Mouse (Mus musculus) midbrain, postnatal 0 days (tissue): ENCODE results near the gene Lhfpl2. TPM values are rescaled to one million over a fixed set of nuclear protein-coding genes. Genes with fewer than 3 reads are reported as not detected.
A peak's percentile ranks its signal among the peaks of the same experiment; 100 is the strongest.

ENCODE experiments used
- ATAC-seq: fragments of 200-750 bp; cut with Nextera tagmentation; 2 replicates; pipeline ENCODE4 v1.8.0; 2017; ENCODE audit warnings: moderate number of reproducible peaks, mild to moderate bottlenecking, moderate TSS enrichment, moderate library complexity; ENCODE audit not compliant: low FRiP score
- DNase-seq: peaks from one replicate; pipeline ENCODE4 v3.0.0-alpha.2; 2015; ENCODE audit warnings: low spot score
- H3K27ac ChIP-seq: fragments of 300-500 bp; sonication (generic); 2 replicates; pipeline ENCODE4 v1.5.1; 2014; ENCODE audit warnings: low read depth, mild to moderate bottlenecking, low read length, mixed read lengths
- H3K27me3 ChIP-seq: fragments of 300-500 bp; sonication (generic); 2 replicates; pipeline ENCODE4 v1.6.1; 2014; ENCODE audit warnings: low read length, control low read depth, mixed read lengths; ENCODE audit not compliant: insufficient read depth
- H3K36me3 ChIP-seq: fragments of 300-500 bp; sonication (generic); 2 replicates; pipeline ENCODE4 v1.6.1; 2014; ENCODE audit warnings: low read length, control low read depth, mixed read lengths; ENCODE audit not compliant: insufficient read depth
- H3K4me1 ChIP-seq: fragments of 300-500 bp; sonication (generic); 2 replicates; pipeline ENCODE4 v1.6.1; 2014; ENCODE audit warnings: mild to moderate bottlenecking, control low read depth, antibody characterized with exemption, low read length, mixed read lengths; ENCODE audit not compliant: insufficient read depth
- H3K4me2 ChIP-seq: fragments of 300-500 bp; sonication (generic); 2 replicates; pipeline ENCODE4 v1.6.1; 2014; ENCODE audit warnings: low read depth, mild to moderate bottlenecking, low read length, mixed read lengths; ENCODE audit not compliant: poor library complexity, severe bottlenecking
- H3K4me3 ChIP-seq: fragments of 300-500 bp; sonication (generic); 2 replicates; pipeline ENCODE4 v1.5.1; 2014; ENCODE audit warnings: low read depth, mild to moderate bottlenecking, low read length, moderate library complexity
- H3K9ac ChIP-seq: fragments of 300-500 bp; sonication (generic); replicated peaks from 2 replicates; pipeline ENCODE4 v1.6.1; 2014; ENCODE audit warnings: mild to moderate bottlenecking, low read length, moderate library complexity, mixed read lengths; ENCODE audit not compliant: poor library complexity, severe bottlenecking
- H3K9me3 ChIP-seq: fragments of 300-500 bp; sonication (generic); 2 replicates; pipeline ENCODE4 v1.6.1; 2016; ENCODE audit warnings: low read length, control low read depth
- CTCF ChIP-seq: IDR thresholded peaks from 2 replicates; pipeline ENCODE4 v1.5.1; 2016; ENCODE audit warnings: antibody characterized with exemption, mild to moderate bottlenecking
- WGBS: fragments of 180-500 bp; shearing (Covaris S2); extraction: QIAGEN DNeasy Blood & Tissue Kit; methylation state at CpG from one replicate; pipeline ENCODE4 v1.1.7; 2014; 5-methylcytosine and 5-hydroxymethylcytosine counted together
- polyA plus RNA-seq: library from polyadenylated mRNA; unstranded; fragments of >200 nt; fragmentation: Nextera tagmentation; extraction: Ambion mirVana; gene quantifications from 2 replicates; pipeline ENCODE4 v1.2.1, GENCODE M21; 2015
- total RNA-seq: library from RNA; depleted of rRNA; stranded (reverse); fragments of >200 nt; gene quantifications from 2 replicates; pipeline ENCODE4 v1.2.3, GENCODE M21; 2014

Lhfpl2 gene
- total and polyA plus RNA-seq, 2 experiments from 2014 or later, result 10.7 to 23.9 TPM

DNA sequence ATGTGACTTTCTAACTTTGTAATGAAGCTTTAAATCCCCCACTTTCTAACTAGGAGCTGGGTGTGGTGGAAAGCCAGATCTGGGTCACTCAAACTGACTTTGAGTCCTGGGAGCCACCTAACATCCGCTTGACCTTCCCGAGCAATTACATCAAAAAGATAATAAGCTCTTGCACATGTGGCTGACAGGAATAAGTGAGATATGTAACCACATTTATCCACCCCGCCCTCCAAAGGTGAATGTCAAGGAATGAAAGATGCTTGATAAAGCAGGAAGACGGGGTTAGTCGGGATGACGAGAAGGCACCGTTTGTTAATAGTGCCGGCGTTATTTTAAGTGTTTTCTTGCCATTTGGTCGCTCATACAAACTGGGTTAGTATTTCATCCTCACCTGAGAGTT is 41.5 kb downstream of the Lhfpl2 start:
- 0 out of 2 replicates have a peak, but pooled peaks cover 6% of the 10 kb centered on the region for H3K4me1 ChIP-seq
- no peak overlapping the region for H3K9ac ChIP-seq
- no peak overlapping the region for H3K4me3 ChIP-seq
- H3K9me3 ChIP-seq, result no peaks in the 10 kb centered on the region
- no peak overlapping the region for H3K4me2 ChIP-seq
- no peak for ATAC-seq
- no peaks in the 10 kb centered on the region for H3K27me3 ChIP-seq
- no peak for TF ChIP-seq CTCF
- DNase-seq, result no peak
- H3K36me3 ChIP-seq, result no peaks in the 10 kb centered on the region
- 94% methylated on average over 10 of the region's 10 CpGs for WGBS
- H3K27ac ChIP-seq, result no peak overlapping the region

DNA sequence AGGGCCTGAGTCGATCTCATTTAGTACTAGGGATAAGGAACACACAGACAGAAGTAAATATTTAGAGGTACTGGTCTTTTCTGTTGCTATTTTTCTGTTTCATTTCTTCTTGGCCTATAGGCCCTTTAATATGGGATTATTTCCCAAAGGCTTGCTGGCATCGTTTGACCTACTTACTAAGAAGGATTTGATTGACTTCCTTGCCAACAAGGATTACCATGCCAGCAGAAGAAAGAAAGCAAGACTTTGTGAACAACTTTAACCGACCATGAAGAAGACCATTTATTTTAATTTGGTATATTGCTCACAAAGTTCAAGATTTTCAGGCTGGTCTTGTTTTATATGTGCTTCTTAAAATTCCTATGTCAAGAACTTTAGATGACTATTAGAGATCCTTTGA is 42.8 kb downstream of the Lhfpl2 start:
- ATAC-seq (no peak), DNase-seq (peak; percentile 33)
- Histone ChIP-seq H3K9ac (no peak overlapping the region), H3K4me2 (no peak overlapping the region), H3K4me1 (0 out of 2 replicates have a peak, but pooled peaks cover 6% of the 10 kb centered on the region), H3K36me3 (no peaks in the 10 kb centered on the region), H3K9me3 (no peaks in the 10 kb centered on the region), H3K4me3 (no peak overlapping the region), H3K27ac (no peak overlapping the region), H3K27me3 (no peaks in the 10 kb centered on the region)
- no peak for TF ChIP-seq CTCF
- 52% methylated on average over 3 of the region's 3 CpGs for WGBS

DNA sequence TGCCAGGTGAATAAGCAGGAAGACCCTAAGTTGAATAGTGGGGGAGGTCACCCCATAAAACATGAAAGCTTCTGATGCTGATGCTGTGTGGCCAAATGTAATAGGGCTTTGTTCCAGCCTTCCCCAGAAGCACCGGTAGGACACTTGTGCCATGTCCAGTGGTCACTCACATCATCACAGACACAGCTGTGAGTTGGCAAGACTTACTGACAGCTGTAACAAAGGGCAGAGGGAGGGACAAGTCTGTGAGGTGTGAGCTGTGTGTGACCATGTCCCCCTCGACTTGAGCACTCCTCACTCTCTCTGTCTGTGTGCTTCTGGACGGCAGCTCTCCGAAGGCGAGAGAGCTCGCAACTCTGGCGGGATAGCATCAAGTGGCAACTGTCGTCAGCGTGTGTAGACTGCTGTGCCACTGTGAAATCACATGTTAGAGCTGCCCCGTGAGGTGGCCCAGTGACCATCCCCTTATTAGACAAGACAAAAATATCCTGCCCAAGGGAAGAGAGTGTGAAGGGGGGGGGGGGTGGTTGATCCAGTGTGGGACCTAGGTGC is 43.5 kb downstream of the Lhfpl2 start:
- no peaks in the 10 kb centered on the region for H3K27me3 ChIP-seq
- H3K9ac ChIP-seq, result no peak overlapping the region
- DNase-seq, result no peak
- no peak for ATAC-seq
- H3K4me2 ChIP-seq, result no peak overlapping the region
- H3K36me3 ChIP-seq, result no peaks in the 10 kb centered on the region
- H3K9me3 ChIP-seq, result no peaks in the 10 kb centered on the region
- 0 out of 2 replicates have a peak, but pooled peaks cover 6% of the 10 kb centered on the region for H3K4me1 ChIP-seq
- no peak for TF ChIP-seq CTCF
- H3K27ac ChIP-seq, result no peak overlapping the region
- 79% methylated on average over 10 of the region's 10 CpGs for WGBS
- no peak overlapping the region for H3K4me3 ChIP-seq

DNA sequence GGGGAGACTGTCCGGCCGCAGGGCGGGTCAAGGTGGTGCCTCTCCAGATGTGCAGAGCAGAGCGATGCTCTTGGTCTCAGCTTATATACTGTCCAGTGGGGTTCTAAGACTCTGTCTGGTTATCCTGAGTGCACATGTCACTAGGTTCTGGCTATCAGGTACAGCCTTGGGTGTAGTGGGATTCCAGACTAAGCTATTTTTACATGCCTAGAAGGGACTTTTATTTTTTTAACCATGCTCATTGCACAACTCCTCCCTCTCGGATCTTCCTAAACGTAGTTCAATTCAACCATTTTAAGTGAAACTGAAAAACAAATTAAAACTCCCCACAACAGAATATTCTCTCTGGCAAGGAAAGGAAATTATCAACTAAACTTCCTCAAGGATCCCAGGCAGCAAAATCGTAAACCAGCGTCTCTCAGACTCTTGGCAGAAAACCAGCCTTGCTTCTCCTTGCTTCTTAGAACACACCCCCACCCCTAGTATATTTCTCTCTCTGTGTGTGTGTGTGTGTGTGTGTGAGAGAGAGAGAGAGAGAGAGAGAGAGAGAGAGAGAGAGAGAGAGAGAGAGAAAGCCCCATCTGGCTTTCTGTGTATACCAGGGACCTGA is 47.4 kb downstream of the Lhfpl2 start:
- Histone ChIP-seq H3K4me1 (no peaks in the 10 kb centered on the region), H3K4me3 (no peak overlapping the region), H3K27ac (no peak overlapping the region), H3K9me3 (no peaks in the 10 kb centered on the region), H3K4me2 (no peak overlapping the region), H3K27me3 (no peaks in the 10 kb centered on the region), H3K9ac (no peak overlapping the region), H3K36me3 (no peaks in the 10 kb centered on the region)
- no peak for DNase-seq
- 79% methylated on average over 8 of the region's 8 CpGs for WGBS
- no peak for TF ChIP-seq CTCF
- ATAC-seq, result no peak

DNA sequence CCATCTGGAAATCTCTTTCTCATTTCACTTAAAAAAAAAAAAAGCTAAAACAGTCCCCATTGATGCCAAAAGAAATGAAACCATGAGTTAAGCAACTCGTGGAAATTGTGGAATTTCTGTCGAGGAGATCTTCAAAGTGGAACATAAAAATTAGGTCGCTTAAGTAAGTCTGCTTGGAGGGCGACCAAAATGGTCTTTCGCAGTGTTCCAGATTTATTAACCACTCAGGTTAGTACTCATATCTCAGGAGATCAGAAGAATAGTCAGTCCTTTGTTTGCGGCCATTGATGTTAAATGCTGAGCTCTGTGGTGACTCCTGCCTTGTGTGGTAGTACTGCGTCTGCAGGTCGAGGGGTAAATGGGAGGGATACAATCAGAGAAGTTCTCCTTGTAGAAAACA is 48.8 kb downstream of the Lhfpl2 start:
- Histone ChIP-seq H3K4me2 (no peak overlapping the region), H3K4me3 (no peak overlapping the region), H3K9me3 (no peaks in the 10 kb centered on the region), H3K4me1 (no peaks in the 10 kb centered on the region), H3K36me3 (no peaks in the 10 kb centered on the region), H3K27me3 (no peaks in the 10 kb centered on the region), H3K9ac (no peak overlapping the region), H3K27ac (no peak overlapping the region)
- ATAC-seq, result no peak
- 84% methylated on average over 8 of the region's 8 CpGs for WGBS
- DNase-seq, result no peak
- TF ChIP-seq CTCF, result no peak

DNA sequence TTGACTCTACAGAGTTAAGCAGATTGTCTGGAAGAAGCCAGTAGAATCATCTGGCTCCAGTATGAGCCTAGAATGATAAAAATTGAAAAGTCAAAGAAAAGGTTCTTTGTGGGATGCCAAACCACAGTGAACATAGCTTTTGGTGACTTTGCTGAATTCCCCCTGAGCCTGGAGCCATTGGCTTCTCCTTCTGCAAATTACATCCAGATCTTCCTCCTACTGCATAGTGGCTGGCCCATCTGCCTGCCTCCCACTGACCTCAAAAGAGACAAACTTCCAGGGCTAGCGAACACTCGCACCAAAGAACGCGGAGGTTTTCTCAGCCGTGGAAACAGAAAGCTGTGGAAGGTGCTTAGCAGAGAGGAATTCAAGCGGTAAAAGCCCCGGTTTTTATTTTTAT is 49.4 kb downstream of the Lhfpl2 start:
- Histone ChIP-seq H3K4me2 (no peak overlapping the region), H3K9me3 (no peaks in the 10 kb centered on the region), H3K27ac (no peak overlapping the region), H3K4me3 (no peak overlapping the region), H3K27me3 (no peaks in the 10 kb centered on the region), H3K4me1 (no peaks in the 10 kb centered on the region), H3K36me3 (no peaks in the 10 kb centered on the region), H3K9ac (no peak overlapping the region)
- TF ChIP-seq CTCF, result no peak
- DNase-seq (no peak), ATAC-seq (no peak)
- 84% methylated on average over 7 of the region's 7 CpGs for WGBS
